Mouse (Mus musculus): ENCODE measurements around the gene Ap5s1. TPM values are rescaled to one million over a fixed set of nuclear protein-coding genes. Genes with fewer than 3 reads are reported as not detected.

Ap5s1 gene
- total RNA-seq, 1 experiment from 2014 or later = 5.0 TPM

- ATAC-seq (replicated peaks in 1 of 2; ENCODE audit: insufficient read depth in 1 of 2, low FRiP score in 2 of 2, low TSS enrichment in 1 of 2, low read depth in 1 of 2, poor library complexity in 2 of 2, severe bottlenecking in 2 of 2) = peak; percentile 58 to 59; a peak in 3 of 4 replicates
Measured at GRCm38 (mm10) chr2:131179990-131180587, 26.8 kb upstream of the Ap5s1 start, which contains the start of gene Cenpb. Gene Cenpb, minus strand, starts transcription at chr2:131180067.

DNA sequence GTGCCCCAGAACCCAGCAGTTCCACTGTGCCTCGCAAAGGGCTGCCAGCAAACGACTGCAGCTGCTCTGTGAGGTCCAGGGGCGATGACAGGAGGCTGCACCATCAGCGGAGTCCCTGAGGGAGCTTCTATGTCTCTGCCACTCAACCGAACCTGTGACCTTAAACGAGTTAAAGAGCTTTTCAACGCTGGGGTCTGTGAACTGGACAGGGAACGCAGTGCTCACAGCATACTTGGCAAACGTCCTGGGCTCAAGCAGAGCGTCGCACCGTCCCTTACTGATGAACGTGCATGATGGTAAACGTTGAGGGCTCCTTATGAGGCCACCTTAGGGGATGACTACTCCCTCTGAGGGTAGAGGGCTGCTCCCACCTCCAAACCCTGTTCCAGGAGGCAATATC lies 20.5 kb upstream of the Ap5s1 start:
- no peak; a peak in 1 of 4 replicates for ATAC-seq (replicated peaks in 1 of 2; ENCODE audit: insufficient read depth in 1 of 2, low FRiP score in 2 of 2, low TSS enrichment in 1 of 2, low read depth in 1 of 2, poor library complexity in 2 of 2, severe bottlenecking in 2 of 2)

DNA sequence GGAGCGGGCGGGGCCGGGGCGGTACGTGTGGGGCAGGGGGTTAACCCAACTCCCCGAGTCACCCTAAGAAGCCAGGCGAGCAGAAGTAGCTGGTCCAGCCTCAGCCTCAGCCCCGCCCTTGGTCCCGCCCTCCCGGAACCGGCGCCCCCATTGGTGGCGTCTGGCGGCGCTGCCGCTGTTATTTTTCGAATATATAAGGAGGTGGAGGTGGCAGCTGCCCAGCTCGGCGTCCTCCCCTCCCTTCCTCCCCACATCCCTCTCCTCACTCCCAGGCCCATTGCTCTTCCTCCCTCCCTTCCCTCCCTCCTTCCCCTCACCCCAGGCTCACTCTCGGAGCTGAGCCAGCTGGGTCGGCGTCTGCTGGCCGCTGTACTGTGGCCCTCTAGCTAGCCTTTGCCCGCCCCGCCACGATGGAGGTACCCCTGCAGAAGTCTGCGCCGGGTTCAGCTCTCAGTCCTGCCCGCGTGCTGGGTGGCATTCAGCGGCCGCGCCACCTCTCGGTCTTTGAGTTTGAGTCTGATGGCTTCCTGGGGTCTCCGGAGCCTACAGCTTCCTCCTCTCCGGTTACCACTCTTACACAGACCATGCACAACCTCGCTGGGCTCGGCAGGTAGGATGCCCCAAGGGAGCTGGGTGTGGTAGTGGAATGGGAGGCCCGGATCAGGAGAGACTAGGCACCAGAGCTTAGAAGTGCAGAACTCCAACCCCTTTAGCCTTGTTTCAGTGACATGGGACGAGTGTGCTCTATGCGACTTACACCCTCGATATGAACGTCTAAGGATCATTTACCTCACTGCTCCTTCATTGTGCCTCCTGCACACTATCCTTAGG lies 19.9 kb upstream of the Ap5s1 start, which contains the start of the genes Cdc25b and Spef1:
Cdc25b (plus strand) TSS at position 179 of the 831 bp plus-strand sequence.
Spef1 (minus strand) TSS at position 512 of the 831 bp plus-strand sequence.
- ATAC-seq (replicated peaks in 1 of 2; ENCODE audit: insufficient read depth in 1 of 2, low FRiP score in 2 of 2, low TSS enrichment in 1 of 2, low read depth in 1 of 2, poor library complexity in 2 of 2, severe bottlenecking in 2 of 2) = peak; percentile 88 to 97

DNA sequence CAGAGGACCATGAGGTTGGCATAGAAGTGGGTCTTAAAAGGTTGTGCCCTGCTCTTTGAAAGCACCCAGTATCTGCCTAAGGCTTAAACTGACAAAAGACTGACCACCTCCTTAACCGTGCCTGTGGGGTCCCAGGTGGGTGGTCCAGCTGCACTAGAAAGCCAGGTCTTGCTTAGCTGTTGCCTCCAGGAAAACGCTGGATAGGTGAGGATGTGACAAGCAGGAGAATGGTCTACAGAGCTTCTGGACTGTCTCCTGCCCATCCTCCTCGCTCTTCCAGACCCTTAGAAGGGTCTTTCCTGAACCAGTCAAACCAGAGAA lies 19.3 kb upstream of the Ap5s1 start:
- ATAC-seq (replicated peaks in 1 of 2; ENCODE audit: insufficient read depth in 1 of 2, low FRiP score in 2 of 2, low TSS enrichment in 1 of 2, low read depth in 1 of 2, poor library complexity in 2 of 2, severe bottlenecking in 2 of 2) = no peak

GRCm38 (mm10) chr2:131188311-131188710 lies 18.6 kb upstream of the Ap5s1 start:
- ATAC-seq (replicated peaks in 1 of 2; ENCODE audit: insufficient read depth in 1 of 2, low FRiP score in 2 of 2, low TSS enrichment in 1 of 2, low read depth in 1 of 2, poor library complexity in 2 of 2, severe bottlenecking in 2 of 2) = no peak

GRCm38 (mm10) chr2:131189521-131190309 lies 17.2 kb upstream of the Ap5s1 start:
- no peak for ATAC-seq (replicated peaks in 1 of 2; ENCODE audit: insufficient read depth in 1 of 2, low FRiP score in 2 of 2, low TSS enrichment in 1 of 2, low read depth in 1 of 2, poor library complexity in 2 of 2, severe bottlenecking in 2 of 2)

DNA sequence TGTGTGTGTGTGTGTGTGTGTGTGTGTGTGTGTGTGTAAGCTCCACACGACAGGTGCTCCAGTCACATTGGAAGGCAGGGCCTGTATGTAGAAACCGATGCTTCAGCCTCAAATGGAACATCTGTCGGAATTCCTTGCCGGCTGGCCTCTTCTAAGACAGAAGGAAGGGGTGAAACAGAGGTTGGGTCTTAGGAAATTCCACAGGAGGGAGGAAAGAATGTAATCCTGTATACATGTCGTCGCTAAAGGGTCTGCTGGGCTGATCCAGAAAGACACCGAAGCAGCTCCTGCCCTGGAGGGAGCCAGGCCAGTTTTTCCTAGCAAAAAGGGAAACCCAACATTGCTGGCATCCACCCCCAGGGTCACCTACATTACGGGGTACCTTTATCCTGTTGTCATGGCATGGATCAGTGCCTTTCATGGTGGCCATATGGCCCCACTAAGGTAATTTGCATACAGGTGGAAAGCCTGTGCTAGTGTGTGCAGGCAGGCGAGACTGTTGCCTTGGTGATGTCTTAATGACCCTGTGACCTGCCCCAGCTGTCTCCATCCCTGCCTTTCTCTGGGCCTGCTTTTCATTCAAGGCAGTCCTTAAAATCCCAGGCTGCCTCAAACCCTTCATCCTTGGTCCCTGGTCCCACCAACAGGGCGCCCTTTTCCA lies 16.4 kb upstream of the Ap5s1 start:
- no peak for ATAC-seq (replicated peaks in 1 of 2; ENCODE audit: insufficient read depth in 1 of 2, low FRiP score in 2 of 2, low TSS enrichment in 1 of 2, low read depth in 1 of 2, poor library complexity in 2 of 2, severe bottlenecking in 2 of 2)

- ATAC-seq (replicated peaks in 1 of 2; ENCODE audit: insufficient read depth in 1 of 2, low FRiP score in 2 of 2, low TSS enrichment in 1 of 2, low read depth in 1 of 2, poor library complexity in 2 of 2, severe bottlenecking in 2 of 2) = no peak
Measured at GRCm38 (mm10) chr2:131191005-131191390, 15.9 kb upstream of the Ap5s1 start.

GRCm38 (mm10) chr2:131196606-131197316 lies 10.1 kb upstream of the Ap5s1 start:
- ATAC-seq (replicated peaks in 1 of 2; ENCODE audit: insufficient read depth in 1 of 2, low FRiP score in 2 of 2, low TSS enrichment in 1 of 2, low read depth in 1 of 2, poor library complexity in 2 of 2, severe bottlenecking in 2 of 2) = peak; percentile 66 to 78; a peak in 2 of 4 replicates

DNA sequence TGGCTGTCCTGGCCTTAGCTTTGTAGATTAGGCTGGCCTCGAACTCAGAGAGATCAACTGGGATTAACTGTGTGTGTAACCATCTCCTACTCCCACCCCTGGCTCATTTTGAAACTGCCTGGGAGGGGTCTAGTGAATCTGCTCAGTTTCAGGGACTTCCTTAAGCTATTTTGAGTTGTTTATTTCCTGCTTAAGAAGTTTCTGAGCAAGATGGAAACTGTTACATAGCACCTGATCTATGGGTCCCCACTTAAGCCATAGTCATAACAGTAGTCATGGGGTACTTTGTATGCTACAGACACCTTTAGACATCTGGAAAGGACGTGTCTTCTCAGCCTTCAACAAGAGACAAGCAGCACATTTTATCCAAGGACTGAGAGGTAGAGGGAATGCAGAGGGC lies 6.2 kb upstream of the Ap5s1 start:
- ATAC-seq (replicated peaks in 1 of 2; ENCODE audit: insufficient read depth in 1 of 2, low FRiP score in 2 of 2, low TSS enrichment in 1 of 2, low read depth in 1 of 2, poor library complexity in 2 of 2, severe bottlenecking in 2 of 2) = no peak

DNA sequence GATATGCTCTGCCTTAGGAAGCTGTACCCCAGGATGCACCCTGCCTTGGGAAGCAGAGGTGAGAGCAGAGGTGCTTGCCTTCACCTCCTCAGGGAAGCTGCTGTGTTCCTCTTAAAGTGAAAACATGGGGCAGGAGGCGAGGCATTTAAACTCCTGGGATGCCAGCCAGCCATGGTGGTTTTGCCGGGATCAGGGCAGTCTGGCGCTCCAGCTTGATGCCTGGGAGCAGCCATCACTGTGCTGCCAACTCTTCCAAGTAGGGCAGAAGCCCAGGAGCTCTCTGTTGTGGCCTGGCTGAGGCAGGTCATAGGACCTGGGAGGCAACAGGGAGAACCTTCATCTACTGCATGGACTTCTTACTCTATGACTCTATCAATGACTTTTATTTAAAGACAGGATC lies 5.6 kb upstream of the Ap5s1 start:
- no peak for ATAC-seq (replicated peaks in 1 of 2; ENCODE audit: insufficient read depth in 1 of 2, low FRiP score in 2 of 2, low TSS enrichment in 1 of 2, low read depth in 1 of 2, poor library complexity in 2 of 2, severe bottlenecking in 2 of 2)

- no peak for ATAC-seq (replicated peaks in 1 of 2; ENCODE audit: insufficient read depth in 1 of 2, low FRiP score in 2 of 2, low TSS enrichment in 1 of 2, low read depth in 1 of 2, poor library complexity in 2 of 2, severe bottlenecking in 2 of 2)
Measured at GRCm38 (mm10) chr2:131203816-131204409, 3.0 kb upstream of the Ap5s1 start.

DNA sequence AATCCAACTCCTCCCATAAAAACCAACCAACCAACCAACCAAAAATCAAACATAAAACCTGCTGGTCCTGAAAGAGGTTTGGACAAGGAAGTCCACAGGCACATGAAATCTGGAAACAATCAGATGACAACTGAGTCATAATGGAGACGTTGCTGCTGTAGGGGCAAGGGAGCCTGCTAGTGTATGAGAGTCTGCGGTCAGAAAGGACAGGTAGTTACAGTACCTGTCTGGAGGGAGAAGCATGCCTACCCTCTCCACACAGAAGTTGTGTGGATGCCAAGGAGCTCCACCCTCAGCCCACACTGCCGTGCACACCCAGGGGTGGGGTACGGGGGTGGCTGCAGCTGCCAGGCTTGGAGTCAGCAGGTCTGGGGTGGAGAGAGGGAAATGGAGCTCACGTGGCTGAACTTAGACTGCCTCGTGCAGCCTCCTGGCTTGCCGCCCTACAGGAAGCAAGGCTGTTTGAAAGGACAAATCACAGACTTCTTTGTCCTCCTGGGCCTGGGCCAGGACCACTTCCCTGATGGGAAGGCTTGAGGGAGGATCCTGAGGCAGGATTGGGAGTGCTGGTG lies 2.4 kb upstream of the Ap5s1 start:
- peak; percentile 69 to 72 for ATAC-seq (replicated peaks in 1 of 2; ENCODE audit: insufficient read depth in 1 of 2, low FRiP score in 2 of 2, low TSS enrichment in 1 of 2, low read depth in 1 of 2, poor library complexity in 2 of 2, severe bottlenecking in 2 of 2)

- no peak for ATAC-seq (replicated peaks in 1 of 2; ENCODE audit: insufficient read depth in 1 of 2, low FRiP score in 2 of 2, low TSS enrichment in 1 of 2, low read depth in 1 of 2, poor library complexity in 2 of 2, severe bottlenecking in 2 of 2)
Measured at GRCm38 (mm10) chr2:131205521-131206182, 1.2 kb upstream of the Ap5s1 start.

DNA sequence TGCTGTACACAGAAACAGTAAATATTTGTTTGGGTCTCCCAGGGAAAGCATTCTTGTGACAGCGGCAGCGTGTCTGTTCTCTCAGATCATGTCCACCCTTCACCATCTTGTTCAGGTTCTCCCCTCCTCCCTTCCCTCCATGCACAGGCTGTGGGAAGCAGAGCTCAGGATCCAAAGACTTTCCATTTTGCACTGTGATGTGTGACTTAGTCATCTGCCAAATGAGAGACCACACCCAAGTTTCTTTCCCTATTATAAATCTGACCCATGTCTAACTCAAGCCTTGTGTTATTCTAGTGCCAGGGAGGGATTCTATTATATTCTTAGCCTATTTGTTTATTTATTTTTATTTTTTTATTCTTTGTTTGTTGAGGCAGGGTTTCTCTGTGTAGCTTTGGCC lies 1.5 kb downstream of the Ap5s1 start:
- no peak for ATAC-seq (replicated peaks in 1 of 2; ENCODE audit: insufficient read depth in 1 of 2, low FRiP score in 2 of 2, low TSS enrichment in 1 of 2, low read depth in 1 of 2, poor library complexity in 2 of 2, severe bottlenecking in 2 of 2)
